8 mouse cellular contexts compared by ENCODE assay signal in the genomic region with DNA sequence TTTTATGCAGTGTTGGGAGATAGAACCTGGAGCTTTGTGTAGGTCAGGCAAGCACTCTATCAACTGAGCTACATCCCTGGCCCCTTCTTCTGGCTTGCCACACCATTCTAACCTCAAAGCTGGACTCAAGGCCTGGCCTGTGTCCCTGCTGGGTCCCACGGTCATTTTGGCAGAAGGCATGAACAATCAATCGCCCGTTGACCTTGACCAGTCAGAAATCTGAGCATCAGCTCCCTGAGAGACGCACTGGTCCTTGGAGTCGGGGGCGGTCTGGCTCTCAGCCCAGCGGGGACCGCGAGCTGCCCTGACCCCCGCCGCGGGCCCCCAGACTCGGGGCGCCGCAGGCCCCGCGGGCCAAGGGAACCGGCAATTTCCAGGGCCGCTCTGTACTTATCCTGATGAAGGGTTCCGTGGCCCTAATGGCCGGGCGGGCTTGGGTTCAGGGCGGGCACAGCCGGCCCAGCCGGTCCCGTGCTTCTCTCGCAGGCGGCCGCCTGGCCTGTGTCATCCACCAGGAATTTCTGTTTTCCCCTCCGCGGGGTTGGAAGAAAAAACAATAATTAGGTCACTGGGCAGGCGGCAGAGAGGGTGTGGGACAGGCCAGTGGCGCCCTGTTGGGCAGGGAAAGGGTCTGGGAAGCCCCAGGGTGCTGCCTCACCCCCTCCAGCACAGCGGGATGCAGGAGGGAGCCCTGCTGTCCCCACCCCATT.
DNase-seq lines count a peak whose midpoint lies in the region; ATAC-seq and TF ChIP-seq lines count a peak whose summit lies in the region.
"Had no signal": no experiment of that assay in that cellular context is flagged by ENCODE, and none has a peak within 500 bp of the region (broad histone marks: within the 10 kb centered on the region; RNA-seq: fewer than 3 reads in every experiment).

No protein-coding gene starts in this region.

- H3K36me3 ChIP-seq in embryonic facial prominence, embryonic 13.5 days, result no peaks in the 10 kb centered on the region
- no peaks in the 10 kb centered on the region for H3K36me3 ChIP-seq in heart, embryonic 13.5 days
- H3K36me3 ChIP-seq in kidney, embryonic 16.5 days (ENCODE audit: insufficient read depth, low read length), result no peaks in the 10 kb centered on the region
- H3K36me3 ChIP-seq in stomach, postnatal 0 days (ENCODE audit: control insufficient read depth, insufficient read depth, low read length), result no peaks in the 10 kb centered on the region

- ATAC-seq in embryonic facial prominence, embryonic 13.5 days (ENCODE audit: insufficient number of reproducible peaks, insufficient read depth, low FRiP score, low TSS enrichment, low read depth), result peak; percentile 62; the same call in 1 of the 2 replicates
- peak; percentile 57; the same call in 1 of the 2 replicates for ATAC-seq in heart, embryonic 13.5 days (ENCODE audit: extremely low read depth, insufficient number of reproducible peaks, low FRiP score, low TSS enrichment)
- peak; percentile 65 for ATAC-seq in kidney, embryonic 16.5 days (ENCODE audit: low FRiP score, low TSS enrichment)
- ATAC-seq in stomach, postnatal 0 days (ENCODE audit: low FRiP score, low TSS enrichment), result peak; percentile 79

- H3K9me3 ChIP-seq in embryonic facial prominence, embryonic 13.5 days, result no peaks in the 10 kb centered on the region
- no peaks in the 10 kb centered on the region for H3K9me3 ChIP-seq in heart, embryonic 13.5 days
- H3K9me3 ChIP-seq in kidney, embryonic 16.5 days (ENCODE audit: low read length), result no peaks in the 10 kb centered on the region
- no peaks in the 10 kb centered on the region for H3K9me3 ChIP-seq in stomach, postnatal 0 days (ENCODE audit: control insufficient read depth, low read length)

- peak overlapping the region; percentile 64; the same call in 1 of the 2 replicates for H3K27ac ChIP-seq in embryonic facial prominence, embryonic 13.5 days
- peak overlapping the region; percentile 96 for H3K27ac ChIP-seq in heart, embryonic 13.5 days (replicated peaks)
- peak overlapping the region; percentile 54 for H3K27ac ChIP-seq in kidney, embryonic 16.5 days (ENCODE audit: low read length)
- H3K27ac ChIP-seq in stomach, postnatal 0 days (replicated peaks), result peak overlapping the region; percentile 74

- H3K4me2 ChIP-seq in embryonic facial prominence, embryonic 13.5 days, result peak overlapping the region; percentile 57
- peak overlapping the region; percentile 69 for H3K4me2 ChIP-seq in heart, embryonic 13.5 days
- H3K4me2 ChIP-seq in kidney, embryonic 16.5 days (replicated peaks; ENCODE audit: low read depth, low read length), result peak overlapping the region; percentile 65
- H3K4me2 ChIP-seq in stomach, postnatal 0 days (replicated peaks; ENCODE audit: low read depth), result peak overlapping the region; percentile 67

- H3K27me3 ChIP-seq in embryonic facial prominence, embryonic 13.5 days, result peaks cover 18% of the 10 kb centered on the region
- no peaks in the 10 kb centered on the region for H3K27me3 ChIP-seq in heart, embryonic 13.5 days (replicated peaks)
- H3K27me3 ChIP-seq in kidney, embryonic 16.5 days (ENCODE audit: insufficient read depth, low read length), result no peaks in the 10 kb centered on the region
- H3K27me3 ChIP-seq in stomach, postnatal 0 days (ENCODE audit: control insufficient read depth, insufficient read depth, low read length), result no peaks in the 10 kb centered on the region

- H3K9ac ChIP-seq in embryonic facial prominence, embryonic 13.5 days, result peak overlapping the region; percentile 63
- peak overlapping the region; percentile 82 for H3K9ac ChIP-seq in heart, embryonic 13.5 days
- peak overlapping the region; percentile 71 for H3K9ac ChIP-seq in kidney, embryonic 16.5 days (replicated peaks; ENCODE audit: low read length)
- H3K9ac ChIP-seq in stomach, postnatal 0 days (ENCODE audit: low read length), result peak overlapping the region; percentile 71

- H3K4me1 ChIP-seq in embryonic facial prominence, embryonic 13.5 days, result peaks cover 47% of the 10 kb centered on the region
- H3K4me1 ChIP-seq in heart, embryonic 13.5 days, result peaks cover 91% of the 10 kb centered on the region
- peaks cover 48% of the 10 kb centered on the region for H3K4me1 ChIP-seq in kidney, embryonic 16.5 days (ENCODE audit: insufficient read depth, low read length)
- peaks cover 6% of the 10 kb centered on the region for H3K4me1 ChIP-seq in stomach, postnatal 0 days (replicated peaks; ENCODE audit: control insufficient read depth, insufficient read depth)

- WGBS in embryonic facial prominence, embryonic 13.5 days, result 3% methylated on average over 34 of the region's 34 CpGs
- WGBS in heart, embryonic 13.5 days, result 3% methylated on average over 34 of the region's 34 CpGs
- WGBS in kidney, embryonic 16.5 days, result under 1% methylated on average over 34 of the region's 34 CpGs
- 7% methylated on average over 33 of the region's 34 CpGs for WGBS in stomach, postnatal 0 days

- peak overlapping the region; percentile 27 for H3K4me3 ChIP-seq in embryonic facial prominence, embryonic 13.5 days
- peak overlapping the region; percentile 43 for H3K4me3 ChIP-seq in heart, embryonic 13.5 days
- peak overlapping the region; percentile 34 for H3K4me3 ChIP-seq in kidney, embryonic 16.5 days (ENCODE audit: low read length)
- peak overlapping the region; percentile 28 for H3K4me3 ChIP-seq in stomach, postnatal 0 days (ENCODE audit: low read depth, low read length)
- H3K4me3 ChIP-seq: erythroblast, embryonic 14.5 days had no signal

- peak; percentile 88 to 89 for DNase-seq in adrenal gland, postnatal 36 days
- DNase-seq in lung, postnatal 4 days, result peak; percentile 73 to 85
- peak; percentile 68 for DNase-seq in stomach, postnatal 0 days (ENCODE audit: low spot score)
- no peak for DNase-seq in yolk sac, embryonic 10.5 days (ENCODE audit: low spot score)

- TF ChIP-seq CTCF in stomach, postnatal 0 days (IDR thresholded peaks at IDR 0.05; ENCODE audit: low read depth), result no peak

- no peak for TF ChIP-seq EP300 in stomach, postnatal 0 days (optimal IDR thresholded peaks at IDR 0.05)
